ENCODE assay signal across 10 mouse cellular contexts in the genomic region with DNA sequence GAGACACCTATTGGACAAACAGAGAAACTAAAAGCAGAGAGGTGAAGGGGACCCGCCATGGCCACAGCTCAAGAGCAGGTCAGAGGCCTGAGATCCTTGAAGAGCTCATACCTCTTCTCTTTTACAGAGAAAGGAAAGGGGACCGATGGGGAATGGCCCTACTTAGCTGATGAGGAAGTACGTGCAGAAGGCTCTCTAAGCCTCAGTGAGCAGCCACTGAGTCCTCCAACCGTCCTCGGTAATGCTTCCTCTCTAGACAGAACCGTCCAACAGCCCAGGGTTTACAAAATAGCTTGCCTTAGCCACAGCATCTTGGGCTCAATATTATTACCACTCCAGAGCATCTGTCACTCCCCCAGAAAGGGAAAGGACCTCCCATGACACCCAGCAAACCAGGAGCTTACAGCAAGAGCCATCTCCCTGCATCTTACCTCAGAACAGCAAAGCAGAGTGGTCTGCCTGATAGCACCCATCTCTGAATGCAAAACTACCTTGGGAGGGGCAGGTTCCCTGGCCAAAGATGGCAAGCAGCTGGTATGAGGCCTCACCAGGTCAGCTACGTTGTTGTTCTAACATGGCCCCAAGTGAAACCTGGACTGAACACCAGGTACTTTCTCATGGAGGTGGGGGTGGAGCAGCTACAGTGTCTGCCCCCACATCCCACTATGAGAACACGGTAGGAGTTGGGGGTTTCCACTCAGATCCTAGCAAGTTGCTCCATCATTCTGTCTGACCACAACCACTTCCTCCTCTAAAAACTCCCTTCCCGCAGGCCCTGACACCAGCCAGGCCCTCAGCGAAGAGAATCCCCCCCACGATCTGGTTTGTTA. TPM values are rescaled to one million over a fixed set of nuclear protein-coding genes. Genes with fewer than 3 reads are reported as not detected.
A peak's percentile ranks its signal among the peaks of the same experiment; 100 is the strongest.
DNase-seq lines count a peak whose midpoint lies in the region; ATAC-seq lines count a peak whose summit lies in the region.
"Had no signal": no experiment of that assay in that cellular context is flagged by ENCODE, and none has a peak within 500 bp of the region (broad histone marks: within the 10 kb centered on the region; RNA-seq: fewer than 3 reads in every experiment).

No protein-coding gene starts in this region.

- no peak overlapping the region for H3K9ac ChIP-seq in kidney, embryonic 16.5 days (replicated peaks; ENCODE audit: low read length)
- no peak overlapping the region for H3K9ac ChIP-seq in liver, embryonic 15.5 days
- no peak overlapping the region for H3K9ac ChIP-seq in stomach, embryonic 15.5 days
- H3K9ac ChIP-seq: neural tube, embryonic 12.5 days had no signal

- H3K4me1 ChIP-seq in kidney, embryonic 16.5 days (ENCODE audit: insufficient read depth, low read length), result peaks cover 26% of the 10 kb centered on the region
- H3K4me1 ChIP-seq in liver, embryonic 15.5 days (replicated peaks), result peaks cover 22% of the 10 kb centered on the region
- H3K4me1 ChIP-seq in stomach, embryonic 15.5 days, result peaks cover 26% of the 10 kb centered on the region

- H3K4me2 ChIP-seq in kidney, embryonic 16.5 days (replicated peaks; ENCODE audit: low read depth, low read length), result no peak overlapping the region
- peak overlapping the region; percentile 55 for H3K4me2 ChIP-seq in liver, embryonic 15.5 days
- no peak overlapping the region for H3K4me2 ChIP-seq in stomach, embryonic 15.5 days

- H3K4me3 ChIP-seq in kidney, embryonic 16.5 days (ENCODE audit: low read length), result no peak overlapping the region
- no peak overlapping the region for H3K4me3 ChIP-seq in liver, embryonic 15.5 days (replicated peaks)
- H3K4me3 ChIP-seq in stomach, embryonic 15.5 days (replicated peaks), result no peak overlapping the region
- H3K4me3 ChIP-seq: neural tube, embryonic 12.5 days had no signal

- no peak for ATAC-seq in kidney, embryonic 16.5 days (ENCODE audit: low FRiP score, low TSS enrichment)
- peak; percentile 29; the same call in 1 of the 2 replicates for ATAC-seq in liver, embryonic 15.5 days (ENCODE audit: insufficient read depth)
- no peak for ATAC-seq in stomach, embryonic 15.5 days (ENCODE audit: insufficient read depth, low FRiP score, low read depth)

- DNase-seq in kidney, postnatal 14 days, result no peak
- peak; percentile 85 for DNase-seq in T-cell, adult 2 months (ENCODE audit: low spot score)
- DNase-seq in right cerebral cortex, postnatal 36 days (ENCODE audit: low spot score in 2 of 2), result no peak
- DNase-seq in left cerebral cortex, postnatal 25 days (ENCODE audit: low spot score in 2 of 2), result no peak
- DNase-seq in adrenal gland, postnatal 4 days (ENCODE audit: low spot score in 2 of 2), result no peak
- DNase-seq: adrenal gland, postnatal 14 days had no signal

- H3K27me3 ChIP-seq in kidney, embryonic 16.5 days (ENCODE audit: insufficient read depth, low read length), result no peaks in the 10 kb centered on the region
- peaks cover 14% of the 10 kb centered on the region for H3K27me3 ChIP-seq in liver, embryonic 15.5 days
- H3K27me3 ChIP-seq in stomach, embryonic 15.5 days (replicated peaks), result no peaks in the 10 kb centered on the region
- H3K27me3 ChIP-seq: neural tube, embryonic 12.5 days had no signal

- intact Hi-C loops in left cerebral cortex, postnatal 25 days (cut with DNase I), result no loop called here

- WGBS in kidney, embryonic 16.5 days, result 63% methylated on average over 11 of the region's 11 CpGs
- 16% methylated on average over 11 of the region's 11 CpGs for WGBS in liver, embryonic 15.5 days (ENCODE audit: insufficient replicate concordance)
- 61% methylated on average over 11 of the region's 11 CpGs for WGBS in stomach, embryonic 15.5 days

- no peaks in the 10 kb centered on the region for H3K36me3 ChIP-seq in kidney, embryonic 16.5 days (ENCODE audit: insufficient read depth, low read length)
- H3K36me3 ChIP-seq in liver, embryonic 15.5 days (replicated peaks), result no peaks in the 10 kb centered on the region
- no peaks in the 10 kb centered on the region for H3K36me3 ChIP-seq in stomach, embryonic 15.5 days
- H3K36me3 ChIP-seq: neural tube, embryonic 12.5 days had no signal

- peak overlapping the region; percentile 31 for H3K27ac ChIP-seq in kidney, embryonic 16.5 days (ENCODE audit: low read length)
- H3K27ac ChIP-seq in liver, embryonic 15.5 days (replicated peaks), result peak overlapping the region; percentile 80
- H3K27ac ChIP-seq in stomach, embryonic 15.5 days, result peak overlapping the region; percentile 58
- H3K27ac ChIP-seq: neural tube, embryonic 12.5 days had no signal

- no peaks in the 10 kb centered on the region for H3K9me3 ChIP-seq in kidney, embryonic 16.5 days (ENCODE audit: low read length)
- H3K9me3 ChIP-seq in liver, embryonic 15.5 days (replicated peaks), result no peaks in the 10 kb centered on the region
- no peaks in the 10 kb centered on the region for H3K9me3 ChIP-seq in stomach, embryonic 15.5 days
- H3K9me3 ChIP-seq: neural tube, embryonic 12.5 days had no signal

RNA-seq across cellular contexts. Expression of a gene that starts 25.7 kb away (rescaled TPM):
- polyA plus RNA-seq in kidney, embryonic 16.5 days (2015; fragmentation: Nextera tagmentation; extraction: Ambion mirVana), result 6.4 and 6.7 TPM in 2 replicates
- 4.8 and 5.5 TPM in 2 replicates for polyA plus RNA-seq in liver, embryonic 15.5 days (2015; fragmentation: Nextera tagmentation; extraction: Ambion mirVana)
- 7.2 and 7.6 TPM in 2 replicates for polyA plus RNA-seq in stomach, embryonic 15.5 days (2015; fragmentation: Nextera tagmentation; extraction: Ambion mirVana)
- 10 to 100 TPM; 58.7 TPM for total RNA-seq in left cerebral cortex, postnatal 25 days (2021)
- 10 to 100 TPM; 23.1 to 24.6 TPM for total RNA-seq in adrenal gland, postnatal 4 days (2021)

RNA-seq across cellular contexts. Expression of a gene that starts 40.6 kb away (rescaled TPM):
- 226 and 238 TPM in 2 replicates for polyA plus RNA-seq in kidney, embryonic 16.5 days (2015; fragmentation: Nextera tagmentation; extraction: Ambion mirVana)
- polyA plus RNA-seq in liver, embryonic 15.5 days (2015; fragmentation: Nextera tagmentation; extraction: Ambion mirVana), result 119 and 121 TPM in 2 replicates
- 200 and 217 TPM in 2 replicates for polyA plus RNA-seq in stomach, embryonic 15.5 days (2015; fragmentation: Nextera tagmentation; extraction: Ambion mirVana)
- total RNA-seq in left cerebral cortex, postnatal 25 days (2021), result 10 to 100 TPM; 24.8 to 26.5 TPM
- total RNA-seq in adrenal gland, postnatal 4 days (2021), result 100 to 1,000 TPM; 144 to 163 TPM
